Mouse (Mus musculus) forebrain, embryonic 11.5 days (tissue): Measurements from ENCODE around the gene Yeats4. TPM values are rescaled to one million over a fixed set of nuclear protein-coding genes. Genes with fewer than 3 reads are reported as not detected.

Experiments
- ATAC-seq: fragments of 200-750 bp; cut with Nextera tagmentation; replicated peaks from 2 replicates; pipeline ENCODE4 v1.8.0; 2017; ENCODE audit warnings: moderate TSS enrichment; ENCODE audit not compliant: low FRiP score
- DNase-seq: peaks from one replicate; pipeline ENCODE4 v3.0.0-alpha.2; 2017; ENCODE audit warnings: low spot score
- H3K27ac ChIP-seq: fragments of 300-500 bp; sonication (generic); 2 replicates; pipeline ENCODE4 v1.5.1; 2014; ENCODE audit warnings: low read depth, low read length
- H3K27me3 ChIP-seq: fragments of 300-500 bp; sonication (generic); 2 replicates; pipeline ENCODE4 v1.6.1; 2014; ENCODE audit warnings: mild to moderate bottlenecking, low read length, mixed read lengths; ENCODE audit not compliant: control insufficient read depth, insufficient read depth
- H3K36me3 ChIP-seq: fragments of 300-500 bp; sonication (generic); 2 replicates; pipeline ENCODE4 v1.6.1; 2014; ENCODE audit warnings: mild to moderate bottlenecking, low read length, moderate library complexity, mixed read lengths; ENCODE audit not compliant: control insufficient read depth, insufficient read depth
- H3K4me1 ChIP-seq: fragments of 300-500 bp; sonication (generic); replicated peaks from 2 replicates; pipeline ENCODE4 v1.6.1; 2014; ENCODE audit warnings: low read length, mixed read lengths; ENCODE audit not compliant: control insufficient read depth, insufficient read depth
- H3K4me2 ChIP-seq: fragments of 300-500 bp; sonication (generic); 2 replicates; pipeline ENCODE4 v1.6.1; 2014; ENCODE audit warnings: low read depth, mild to moderate bottlenecking, low read length, moderate library complexity, mixed read lengths; ENCODE audit not compliant: severe bottlenecking
- H3K4me3 ChIP-seq: fragments of 300-500 bp; sonication (generic); 2 replicates; pipeline ENCODE4 v1.5.1; 2014; ENCODE audit warnings: low read depth, low read length
- H3K9ac ChIP-seq: fragments of 300-500 bp; sonication (generic); 2 replicates; pipeline ENCODE4 v1.6.1; 2014; ENCODE audit warnings: low read length
- H3K9me3 ChIP-seq: fragments of 300-500 bp; sonication (generic); 2 replicates; pipeline ENCODE4 v1.6.1; 2016; ENCODE audit warnings: low read length, mixed read lengths; ENCODE audit not compliant: control insufficient read depth
- WGBS: fragments of 180-500 bp; shearing (Covaris S2); extraction: QIAGEN DNeasy Blood & Tissue Kit; methylation state at CpG from one replicate; pipeline ENCODE4 v1.1.7; 2014; 5-methylcytosine and 5-hydroxymethylcytosine counted together
- polyA plus RNA-seq: library from polyadenylated mRNA; unstranded; fragments of >200 nt; fragmentation: Nextera tagmentation; extraction: Ambion mirVana; gene quantifications from 2 replicates; pipeline ENCODE4 v1.2.1, GENCODE M21; 2014

The Yeats4 gene
- polyA plus RNA-seq, 1 experiment from 2014 or later = 165 TPM

DNA sequence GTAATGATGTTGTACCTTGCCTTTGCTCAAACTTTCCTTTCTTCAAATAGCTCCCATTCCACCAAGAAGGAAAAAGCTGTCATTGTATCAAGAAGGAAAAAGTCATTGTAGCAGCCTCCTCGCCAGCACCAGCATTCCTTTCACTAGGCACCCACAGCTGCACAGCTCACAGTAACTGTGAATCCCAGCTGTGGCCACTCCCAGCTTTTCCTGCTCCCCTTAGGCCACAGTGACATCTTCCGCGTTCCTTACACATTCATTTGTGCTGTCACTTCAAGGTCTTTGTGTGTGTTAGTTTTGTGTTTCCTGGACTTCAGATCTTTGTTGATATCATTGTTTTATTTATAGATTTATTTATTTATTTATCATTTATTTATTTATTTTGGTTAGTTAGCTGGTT, 52.2 kb downstream of the Yeats4 start:
- no peak for ATAC-seq

DNA sequence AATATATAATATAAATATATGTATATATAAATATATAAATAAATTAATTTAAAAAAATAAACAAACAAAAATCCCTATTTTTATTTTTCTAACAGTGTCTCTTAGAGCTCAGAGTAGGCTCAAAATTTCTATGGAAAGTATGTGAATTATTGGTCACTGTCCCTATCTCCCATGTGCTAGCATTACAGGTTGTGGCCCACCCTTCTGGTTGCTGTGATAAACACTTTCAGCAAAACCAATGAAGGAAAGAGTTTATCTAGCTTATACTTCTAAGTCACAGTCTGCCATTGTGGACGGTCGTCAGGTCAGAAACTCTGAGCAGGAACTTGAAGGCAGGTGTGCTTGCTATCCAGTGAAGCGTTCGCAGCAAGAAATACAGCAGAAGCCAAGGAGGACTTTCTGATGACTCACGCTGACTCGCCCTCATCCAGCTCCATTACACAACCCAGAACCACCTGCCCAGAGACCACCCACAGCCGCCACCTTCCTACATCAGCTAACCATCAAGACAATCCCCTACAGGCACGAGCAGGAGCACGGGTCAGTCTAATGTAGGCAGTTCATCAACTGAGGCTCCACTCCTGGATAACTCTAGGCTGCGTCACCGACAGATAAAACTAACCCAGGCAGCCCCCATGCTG, 57.4 kb downstream of the Yeats4 start:
- Histone ChIP-seq H3K36me3 (no peaks in the 10 kb centered on the region), H3K9ac (no peak overlapping the region), H3K27ac (no peak overlapping the region), H3K4me1 (no peaks in the 10 kb centered on the region), H3K27me3 (no peaks in the 10 kb centered on the region), H3K4me2 (no peak overlapping the region), H3K9me3 (no peaks in the 10 kb centered on the region), H3K4me3 (no peak overlapping the region)
- 85% methylated on average over 11 of the region's 11 CpGs for WGBS
- no peak for ATAC-seq
- no peak for DNase-seq

More for the DNA sequence above, 52.2 kb downstream of the Yeats4 start:
- DNase-seq = no peak
- Histone ChIP-seq H3K36me3 (no peaks in the 10 kb centered on the region), H3K4me1 (peaks cover 2% of the 10 kb centered on the region; the same call in 1 of the 2 replicates), H3K9me3 (no peaks in the 10 kb centered on the region), H3K27me3 (no peaks in the 10 kb centered on the region), H3K27ac (no peak overlapping the region), H3K4me3 (no peak overlapping the region), H3K4me2 (no peak overlapping the region), H3K9ac (no peak overlapping the region)
- 55% methylated on average over 3 of the region's 3 CpGs for WGBS

Other genes with a start within 250 kb of the Yeats4 start
- gene Best3, start 238.2 kb downstream of the Yeats4 start, polyA plus RNA-seq = 0.09 and 0.15 TPM in 2 replicates
- gene Lrrc10, start 179.2 kb downstream of the Yeats4 start, polyA plus RNA-seq = not detected in 2 replicates
- 294 and 318 TPM in 2 replicates for gene Cct2, start 160.7 kb downstream of the Yeats4 start, polyA plus RNA-seq
- gene Frs2, start 76.0 kb downstream of the Yeats4 start, polyA plus RNA-seq = 29.4 and 31.9 TPM in 2 replicates
- gene 9530003J23Rik, start 14.2 kb upstream of the Yeats4 start, polyA plus RNA-seq = not detected in 2 replicates
- gene Lyz2, start 57.8 kb upstream of the Yeats4 start, polyA plus RNA-seq = 10.8 and 11.1 TPM in 2 replicates
- gene Lyz1, start 68.4 kb upstream of the Yeats4 start, polyA plus RNA-seq = not detected in 2 replicates
- gene Cpsf6, start 155.5 kb upstream of the Yeats4 start, polyA plus RNA-seq = 275 and 282 TPM in 2 replicates